Mouse (Mus musculus) left cerebral cortex, postnatal 36 days (tissue): ENCODE measurements around the gene App. TPM values are rescaled to one million over a fixed set of nuclear protein-coding genes. Genes with fewer than 3 reads are reported as not detected.

ENCODE experiments used
- DNase-seq, 2 experiments: peaks; one replicate each; pipeline ENCODE4 v3.0.0; 2021 to 2022; ENCODE audit warnings: low spot score in 2 of 2, mixed read lengths in 1 of 2
- intact Hi-C: fragments of 180-260 bp; cut with DNase I; formaldehyde crosslinking; loops from one replicate; pipeline ENCODE4 v1.15.1; 2025
- total RNA-seq, 2 experiments: library from RNA; stranded (reverse); gene quantifications; 2 replicates each; pipeline ENCODE4 v1.2.3; 2021

Gene App
- total RNA-seq, 2 experiments from 2014 or later = 1,397 to 1,549 TPM

- intact Hi-C loops = no loop called here
- DNase-seq = no peak
These were observed 17.7 kb downstream of the App start for GRCm38 (mm10) chr16:85155836-85156235.

- intact Hi-C loops = no loop called here
- no peak for DNase-seq
These were observed 21.1 kb downstream of the App start for GRCm38 (mm10) chr16:85152457-85152856.

- intact Hi-C loops = no loop called here
- no peak for DNase-seq
These were observed 21.9 kb downstream of the App start for GRCm38 (mm10) chr16:85151681-85152080.

- intact Hi-C loops = no loop called here
These were observed 22.7 kb downstream of the App start for GRCm38 (mm10) chr16:85150902-85151301.

GRCm38 (mm10) chr16:85149509-85149871 lies 24.1 kb downstream of the App start:
- no peak for DNase-seq
- intact Hi-C loops = no loop called here

More at GRCm38 (mm10) chr16:85150902-85151301, 22.7 kb downstream of the App start:
- DNase-seq = no peak

- DNase-seq = no peak
- intact Hi-C loops = no loop called here
These were observed 24.7 kb downstream of the App start for GRCm38 (mm10) chr16:85148615-85149508.

GRCm38 (mm10) chr16:85147440-85147839 lies 26.1 kb downstream of the App start:
- no peak for DNase-seq
- intact Hi-C loops = no loop called here

GRCm38 (mm10) chr16:85145771-85146178 lies 27.8 kb downstream of the App start:
- no peak for DNase-seq
- intact Hi-C loops = no loop called here

GRCm38 (mm10) chr16:85145369-85145768 lies 28.2 kb downstream of the App start:
- no peak for DNase-seq
- intact Hi-C loops = no loop called here

GRCm38 (mm10) chr16:85144401-85144800 lies 29.2 kb downstream of the App start:
- DNase-seq = no peak
- intact Hi-C loops = no loop called here

- intact Hi-C loops = no loop called here
- no peak for DNase-seq
These were observed 29.7 kb downstream of the App start for GRCm38 (mm10) chr16:85143863-85144262.

GRCm38 (mm10) chr16:85143188-85143587 lies 30.4 kb downstream of the App start:
- intact Hi-C loops = no loop called here
- DNase-seq = no peak

- intact Hi-C loops = no loop called here
- no peak for DNase-seq
These were observed 32.2 kb downstream of the App start for GRCm38 (mm10) chr16:85141404-85141803.

GRCm38 (mm10) chr16:85139178-85139604 lies 34.4 kb downstream of the App start:
- intact Hi-C loops = loop anchor here (5.0 kb wide), 1 partner anchor 33 kb away; the partner anchor contains the start of gene App
- no peak for DNase-seq

- peak; percentile 67 to 75 for DNase-seq
- intact Hi-C loops = loop anchor here (5.0 kb wide), 1 partner anchor 35 kb away; the partner anchor contains the start of gene App
These were observed 36.2 kb downstream of the App start for GRCm38 (mm10) chr16:85137348-85137747.

GRCm38 (mm10) chr16:85136046-85136445 lies 37.5 kb downstream of the App start:
- intact Hi-C loops = loop anchor here (5.0 kb wide), 1 partner anchor 36 kb away; the partner anchor contains the start of gene App
- DNase-seq = no peak

- intact Hi-C loops = no loop called here
- no peak for DNase-seq
These were observed 40.1 kb downstream of the App start for GRCm38 (mm10) chr16:85133468-85133881.

GRCm38 (mm10) chr16:85133057-85133456 lies 40.5 kb downstream of the App start:
- DNase-seq = no peak
- intact Hi-C loops = no loop called here

GRCm38 (mm10) chr16:85132182-85132581 lies 41.4 kb downstream of the App start:
- intact Hi-C loops = no loop called here
- DNase-seq = no peak

GRCm38 (mm10) chr16:85130861-85131556 lies 42.6 kb downstream of the App start:
- DNase-seq = no peak
- intact Hi-C loops = no loop called here
